Mouse (Mus musculus): ENCODE results near the gene Tsc22d3. TPM values are rescaled to one million over a fixed set of nuclear protein-coding genes. Genes with fewer than 3 reads are reported as not detected.
A peak's percentile ranks its signal among the peaks of the same experiment; 100 is the strongest.

Tsc22d3 gene
- total and polyA plus RNA-seq, 3 experiments: 133 to 205 (median 140) TPM

DNA sequence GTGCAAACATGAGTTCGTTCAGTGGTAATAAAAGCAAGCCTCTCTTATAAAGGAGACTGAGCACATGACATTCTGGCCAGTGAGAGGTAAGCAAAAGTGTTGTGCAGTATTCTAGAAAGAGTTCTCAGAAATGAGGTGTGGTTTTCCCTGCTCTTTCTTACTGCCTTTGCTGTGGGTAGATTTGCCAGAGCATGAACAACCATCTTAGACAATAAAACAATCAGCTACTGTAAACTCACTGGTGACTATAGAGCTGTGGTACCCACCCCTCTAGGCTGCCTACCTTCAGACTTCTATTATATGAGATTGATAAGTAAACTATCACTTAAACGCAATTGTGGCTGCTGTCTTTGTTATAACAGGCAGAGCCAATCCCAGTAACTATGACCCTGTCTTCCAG, 69.1 kb downstream of the Tsc22d3 start:
- H3K4me3 ChIP-seq: no peak overlapping the region
- no peak overlapping the region for H3K27ac ChIP-seq
- WGBS: 78% methylated on average over 2 of the region's 2 CpGs
- no peak overlapping the region for H3K9ac ChIP-seq (ENCODE audit: low read depth, low read length)
- H3K36me3 ChIP-seq (ENCODE audit: control insufficient read depth, insufficient read depth, low read length): peaks cover 5% of the 10 kb centered on the region
- TF ChIP-seq POLR2A (IDR thresholded peaks at IDR 0.05; ENCODE audit: insufficient read depth, low read depth, low read length) (no peak), EP300 (IDR thresholded peaks at IDR 0.05; ENCODE audit: insufficient read depth, low read depth, low read length) (no peak), CTCF (IDR thresholded peaks at IDR 0.05) (no peak)
- H3K4me1 ChIP-seq (ENCODE audit: control insufficient read depth, insufficient read depth, low read length): peaks cover 8% of the 10 kb centered on the region
- intact Hi-C loops (cut with DNase I): no loop called here
- no peaks in the 10 kb centered on the region for H3K79me2 ChIP-seq (replicated peaks; ENCODE audit: control insufficient read depth, insufficient read depth, low read length)
- DNase-seq: no peak
- no peaks in the 10 kb centered on the region for H3K27me3 ChIP-seq (ENCODE audit: control insufficient read depth, insufficient read depth, low read length)

DNA sequence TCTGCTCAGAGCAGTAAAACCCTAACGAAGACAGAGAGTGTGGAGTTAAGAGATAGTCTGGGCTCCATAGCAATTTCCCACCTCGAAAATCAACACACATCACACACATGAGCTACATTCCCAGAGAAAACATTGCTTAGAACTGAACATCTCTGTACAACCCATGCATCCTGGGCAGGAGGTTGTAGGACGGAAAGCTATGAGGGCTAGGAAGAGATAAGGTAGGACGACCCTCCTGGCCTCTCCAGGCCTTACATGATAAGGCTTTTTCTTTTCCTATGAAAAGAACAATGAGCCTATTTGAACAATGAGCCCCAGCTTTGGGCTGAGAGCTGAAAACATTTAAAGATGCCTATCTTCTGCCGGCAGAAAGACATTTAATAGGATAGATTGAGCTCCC, 69.8 kb downstream of the Tsc22d3 start:
- TF ChIP-seq POLR2A (IDR thresholded peaks at IDR 0.05; ENCODE audit: insufficient read depth, low read depth, low read length): no peak
- TF ChIP-seq EP300 (IDR thresholded peaks at IDR 0.05; ENCODE audit: insufficient read depth, low read depth, low read length): no peak
- no peak for TF ChIP-seq CTCF (IDR thresholded peaks at IDR 0.05)
- intact Hi-C loops (cut with DNase I): no loop called here
- Histone ChIP-seq H3K4me3 (no peak overlapping the region), H3K9ac (ENCODE audit: low read depth, low read length) (no peak overlapping the region), H3K27me3 (ENCODE audit: control insufficient read depth, insufficient read depth, low read length) (no peaks in the 10 kb centered on the region), H3K4me1 (ENCODE audit: control insufficient read depth, insufficient read depth, low read length) (peaks cover 8% of the 10 kb centered on the region), H3K27ac (no peak overlapping the region), H3K79me2 (replicated peaks; ENCODE audit: control insufficient read depth, insufficient read depth, low read length) (no peaks in the 10 kb centered on the region), H3K36me3 (ENCODE audit: control insufficient read depth, insufficient read depth, low read length) (peaks cover 2% of the 10 kb centered on the region; the same call in 1 of the 2 replicates)
- 65% methylated on average over 5 of the region's 5 CpGs for WGBS
- DNase-seq: no peak

DNA sequence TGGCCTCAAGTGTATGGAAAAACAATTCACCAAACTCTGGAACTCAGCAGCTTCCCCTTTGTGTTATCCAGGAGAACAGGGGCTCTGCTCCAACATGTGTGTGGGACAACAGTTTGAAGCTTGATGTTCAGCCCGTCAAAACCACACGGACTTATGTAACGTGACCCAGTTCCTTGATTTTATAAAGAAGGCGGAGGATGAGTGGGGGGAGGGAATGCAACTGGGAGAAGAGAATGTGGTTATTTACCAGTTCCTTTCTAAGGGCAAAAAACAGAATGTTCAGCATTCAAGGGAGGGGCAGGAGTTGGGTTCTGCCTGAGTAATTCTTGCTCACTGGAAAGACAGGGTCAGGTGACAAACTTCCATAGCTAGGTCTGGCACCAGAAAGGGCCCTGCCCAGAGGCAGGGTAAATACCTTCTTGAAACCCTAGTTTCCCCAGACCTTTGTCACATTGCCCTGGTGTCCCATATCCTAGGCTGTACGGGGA, 71.3 kb downstream of the Tsc22d3 start:
- peak in 1 of 2 experiments; percentile 55 for DNase-seq
- TF ChIP-seq EP300 (IDR thresholded peaks at IDR 0.05; ENCODE audit: insufficient read depth, low read depth, low read length): no peak
- TF ChIP-seq POLR2A (IDR thresholded peaks at IDR 0.05; ENCODE audit: insufficient read depth, low read depth, low read length): peak; percentile 34; the same call in 1 of the 2 replicates
- no peaks in the 10 kb centered on the region for H3K27me3 ChIP-seq (ENCODE audit: control insufficient read depth, insufficient read depth, low read length)
- H3K4me1 ChIP-seq (ENCODE audit: control insufficient read depth, insufficient read depth, low read length): peaks cover 4% of the 10 kb centered on the region; the same call in 1 of the 2 replicates
- H3K9ac ChIP-seq (ENCODE audit: low read depth, low read length): no peak overlapping the region
- intact Hi-C loops (cut with DNase I): no loop called here
- no peaks in the 10 kb centered on the region for H3K79me2 ChIP-seq (replicated peaks; ENCODE audit: control insufficient read depth, insufficient read depth, low read length)
- no peak overlapping the region for H3K4me3 ChIP-seq
- no peak overlapping the region; the same call in 1 of the 2 replicates for H3K27ac ChIP-seq
- WGBS: 59% methylated on average over 5 of the region's 5 CpGs
- H3K36me3 ChIP-seq (ENCODE audit: control insufficient read depth, insufficient read depth, low read length): no peaks in the 10 kb centered on the region

DNA sequence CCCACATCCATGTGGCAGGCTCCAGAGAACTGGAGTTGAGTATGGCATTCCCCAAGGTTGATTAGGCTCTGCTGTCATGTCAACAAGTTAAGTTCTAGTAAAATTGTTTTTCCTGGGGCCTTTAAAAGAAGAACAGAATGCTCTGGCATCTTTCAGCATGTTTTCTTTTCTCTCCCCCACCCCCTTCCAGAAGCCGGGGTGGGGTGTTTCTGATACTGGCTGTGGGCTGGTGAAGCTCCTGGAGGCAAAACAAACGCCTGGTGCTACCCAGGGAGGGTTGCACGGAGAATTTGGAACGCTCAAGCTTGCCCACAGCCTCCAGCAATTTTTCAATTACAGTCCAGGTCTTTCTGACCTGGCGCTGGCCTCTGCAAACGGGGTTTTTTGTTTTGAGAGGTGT, 73.2 kb downstream of the Tsc22d3 start:
- no peaks in the 10 kb centered on the region for H3K36me3 ChIP-seq (ENCODE audit: control insufficient read depth, insufficient read depth, low read length)
- H3K9ac ChIP-seq (ENCODE audit: low read depth, low read length): no peak overlapping the region
- WGBS: 49% methylated on average over 6 of the region's 6 CpGs
- no peak overlapping the region for H3K4me3 ChIP-seq
- no peaks in the 10 kb centered on the region for H3K27me3 ChIP-seq (ENCODE audit: control insufficient read depth, insufficient read depth, low read length)
- H3K79me2 ChIP-seq (replicated peaks; ENCODE audit: control insufficient read depth, insufficient read depth, low read length): no peaks in the 10 kb centered on the region
- no peak overlapping the region; the same call in 1 of the 2 replicates for H3K27ac ChIP-seq
- DNase-seq: no peak
- TF ChIP-seq EP300 (IDR thresholded peaks at IDR 0.05; ENCODE audit: insufficient read depth, low read depth, low read length): no peak
- TF ChIP-seq POLR2A (IDR thresholded peaks at IDR 0.05; ENCODE audit: insufficient read depth, low read depth, low read length): no peak
- TF ChIP-seq CTCF (IDR thresholded peaks at IDR 0.05): no peak
- H3K4me1 ChIP-seq (ENCODE audit: control insufficient read depth, insufficient read depth, low read length): peaks cover 4% of the 10 kb centered on the region; the same call in 1 of the 2 replicates
- intact Hi-C loops (cut with DNase I): no loop called here

DNA sequence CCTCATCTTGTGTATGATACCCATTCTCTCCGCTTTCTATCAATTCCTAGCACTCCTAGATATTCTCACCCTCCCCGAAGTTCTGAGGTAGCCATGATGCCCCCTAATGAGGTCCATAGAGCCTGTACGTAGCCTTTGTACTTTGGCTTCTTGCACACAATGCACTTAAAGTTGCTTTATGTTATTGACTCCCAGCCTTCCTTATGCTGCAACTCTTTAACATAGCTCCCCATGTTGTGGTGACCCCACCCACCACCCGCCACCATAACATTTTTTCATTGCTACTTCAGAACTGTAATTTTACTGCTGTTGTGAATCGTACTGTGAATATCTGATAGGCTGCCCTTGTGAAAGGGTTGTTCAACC, 74.2 kb downstream of the Tsc22d3 start:
- H3K9ac ChIP-seq (ENCODE audit: low read depth, low read length): no peak overlapping the region
- WGBS: 94% methylated on average over 5 of the region's 5 CpGs
- TF ChIP-seq CTCF (IDR thresholded peaks at IDR 0.05) (no peak), EP300 (IDR thresholded peaks at IDR 0.05; ENCODE audit: insufficient read depth, low read depth, low read length) (no peak), POLR2A (IDR thresholded peaks at IDR 0.05; ENCODE audit: insufficient read depth, low read depth, low read length) (no peak)

DNA sequence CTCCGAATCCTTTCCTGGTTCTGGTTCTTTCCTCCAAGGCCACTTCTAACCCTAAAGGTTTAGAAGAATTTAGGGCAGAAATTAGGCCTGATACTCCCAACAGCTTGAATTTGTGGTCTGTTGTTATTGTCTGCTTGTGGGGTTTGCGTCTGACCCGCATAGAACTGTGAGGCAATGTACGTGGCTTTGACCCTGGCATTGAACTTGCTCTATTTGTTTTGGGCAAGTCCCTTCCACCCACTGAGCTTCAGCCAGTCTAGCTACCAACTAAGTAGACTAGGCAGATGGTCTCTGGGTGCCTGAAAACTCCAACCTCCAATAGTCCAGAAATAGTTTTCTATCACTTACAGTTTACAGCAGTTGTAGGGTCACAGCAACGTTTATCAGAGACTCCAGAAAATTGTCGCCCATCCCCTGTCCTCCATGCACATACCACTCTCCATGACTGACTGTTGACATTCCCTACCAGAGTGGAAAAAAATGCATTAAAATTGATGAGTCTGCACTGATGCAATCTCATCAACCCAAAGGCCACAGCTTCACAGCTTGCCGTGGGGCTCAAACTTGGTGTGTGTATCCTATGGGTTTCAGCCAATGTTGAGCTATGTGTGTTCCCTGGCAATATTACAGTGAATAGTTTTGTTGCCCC, 74.7 kb downstream of the Tsc22d3 start:
- 85% methylated on average over 7 of the region's 7 CpGs for WGBS
- intact Hi-C loops (cut with DNase I): no loop called here
- Histone ChIP-seq H3K4me1 (ENCODE audit: control insufficient read depth, insufficient read depth, low read length) (peaks cover 5% of the 10 kb centered on the region; the same call in 1 of the 2 replicates), H3K27ac (no peak overlapping the region), H3K27me3 (ENCODE audit: control insufficient read depth, insufficient read depth, low read length) (no peaks in the 10 kb centered on the region), H3K79me2 (replicated peaks; ENCODE audit: control insufficient read depth, insufficient read depth, low read length) (no peaks in the 10 kb centered on the region), H3K4me3 (no peak overlapping the region), H3K9ac (ENCODE audit: low read depth, low read length) (no peak overlapping the region), H3K36me3 (ENCODE audit: control insufficient read depth, insufficient read depth, low read length) (no peaks in the 10 kb centered on the region)
- TF ChIP-seq CTCF (IDR thresholded peaks at IDR 0.05): no peak
- DNase-seq: no peak

More for the DNA sequence above, 74.2 kb downstream of the Tsc22d3 start:
- no peak overlapping the region for H3K27ac ChIP-seq
- intact Hi-C loops (cut with DNase I): no loop called here
- H3K4me1 ChIP-seq (ENCODE audit: control insufficient read depth, insufficient read depth, low read length): peaks cover 4% of the 10 kb centered on the region; the same call in 1 of the 2 replicates
- no peaks in the 10 kb centered on the region for H3K36me3 ChIP-seq (ENCODE audit: control insufficient read depth, insufficient read depth, low read length)
- no peak for DNase-seq
- no peaks in the 10 kb centered on the region for H3K79me2 ChIP-seq (replicated peaks; ENCODE audit: control insufficient read depth, insufficient read depth, low read length)
- no peak overlapping the region for H3K4me3 ChIP-seq
- H3K27me3 ChIP-seq (ENCODE audit: control insufficient read depth, insufficient read depth, low read length): no peaks in the 10 kb centered on the region
